Mouse (Mus musculus): Measurements from ENCODE around the gene Slc12a3.

- TF ChIP-seq POLR2A (IDR thresholded peaks at IDR 0.05; ENCODE audit: low read depth, low read length) (no peak), CTCF (IDR thresholded peaks at IDR 0.05; ENCODE audit: extremely low read depth, insufficient read length, insufficient replicate concordance, low read depth, low read length) (no peak)
These were observed 36.5 kb downstream of the Slc12a3 start for GRCm38 (mm10) chr8:94365410-94365981.
